Mouse (Mus musculus) liver, embryonic 13.5 days (tissue): Measurements from ENCODE around the gene Decr2. TPM values are rescaled to one million over a fixed set of nuclear protein-coding genes. Genes with fewer than 3 reads are reported as not detected.

ENCODE experiments used
- ATAC-seq: fragments of 200-750 bp; cut with Nextera tagmentation; 2 replicates; pipeline ENCODE4 v1.8.0; 2017; ENCODE audit warnings: low read depth, mild to moderate bottlenecking, moderate number of reproducible peaks, moderate library complexity
- DNase-seq: peaks from one replicate; pipeline ENCODE4 v3.0.0; 2022
- H3K27ac ChIP-seq: fragments of 300-500 bp; sonication (generic); 2 replicates; pipeline ENCODE4 v1.5.1; 2015; ENCODE audit warnings: moderate library complexity, mild to moderate bottlenecking, inconsistent platforms
- H3K27me3 ChIP-seq: fragments of 300-500 bp; sonication (generic); 2 replicates; pipeline ENCODE4 v1.6.1; 2015; ENCODE audit warnings: mild to moderate bottlenecking, inconsistent platforms
- H3K36me3 ChIP-seq: fragments of 300-500 bp; sonication (generic); 2 replicates; pipeline ENCODE4 v1.6.1; 2015; ENCODE audit warnings: mild to moderate bottlenecking, inconsistent platforms
- H3K4me1 ChIP-seq: fragments of 300-500 bp; sonication (generic); replicated peaks from 2 replicates; pipeline ENCODE4 v1.6.1; 2015; ENCODE audit warnings: inconsistent platforms
- H3K4me2 ChIP-seq: fragments of 300-500 bp; sonication (generic); 2 replicates; pipeline ENCODE4 v1.6.1; 2015; ENCODE audit warnings: inconsistent platforms, mild to moderate bottlenecking, moderate library complexity
- H3K4me3 ChIP-seq: fragments of 300-500 bp; sonication (generic); replicated peaks from 2 replicates; pipeline ENCODE4 v1.5.1; 2015; ENCODE audit warnings: mild to moderate bottlenecking, inconsistent platforms
- H3K9ac ChIP-seq: fragments of 300-500 bp; sonication (generic); 2 replicates; pipeline ENCODE4 v1.6.1; 2015; ENCODE audit warnings: mild to moderate bottlenecking, inconsistent platforms
- H3K9me3 ChIP-seq: fragments of 300-500 bp; sonication (generic); replicated peaks from 2 replicates; pipeline ENCODE4 v1.6.1; 2016; ENCODE audit warnings: inconsistent platforms
- WGBS: fragments of 180-500 bp; shearing (Covaris S2); methylation state at CpG from one replicate; pipeline ENCODE4 v1.1.7; 2015; ENCODE audit not compliant: insufficient replicate concordance; 5-methylcytosine and 5-hydroxymethylcytosine counted together
- polyA plus RNA-seq: library from polyadenylated mRNA; unstranded; fragments of >200 nt; fragmentation: Nextera tagmentation; extraction: Ambion mirVana; gene quantifications from 2 replicates; pipeline ENCODE4 v1.2.1, GENCODE M21; 2015

Decr2 gene
- 11.1 and 13.8 TPM in 2 replicates for polyA plus RNA-seq

DNA sequence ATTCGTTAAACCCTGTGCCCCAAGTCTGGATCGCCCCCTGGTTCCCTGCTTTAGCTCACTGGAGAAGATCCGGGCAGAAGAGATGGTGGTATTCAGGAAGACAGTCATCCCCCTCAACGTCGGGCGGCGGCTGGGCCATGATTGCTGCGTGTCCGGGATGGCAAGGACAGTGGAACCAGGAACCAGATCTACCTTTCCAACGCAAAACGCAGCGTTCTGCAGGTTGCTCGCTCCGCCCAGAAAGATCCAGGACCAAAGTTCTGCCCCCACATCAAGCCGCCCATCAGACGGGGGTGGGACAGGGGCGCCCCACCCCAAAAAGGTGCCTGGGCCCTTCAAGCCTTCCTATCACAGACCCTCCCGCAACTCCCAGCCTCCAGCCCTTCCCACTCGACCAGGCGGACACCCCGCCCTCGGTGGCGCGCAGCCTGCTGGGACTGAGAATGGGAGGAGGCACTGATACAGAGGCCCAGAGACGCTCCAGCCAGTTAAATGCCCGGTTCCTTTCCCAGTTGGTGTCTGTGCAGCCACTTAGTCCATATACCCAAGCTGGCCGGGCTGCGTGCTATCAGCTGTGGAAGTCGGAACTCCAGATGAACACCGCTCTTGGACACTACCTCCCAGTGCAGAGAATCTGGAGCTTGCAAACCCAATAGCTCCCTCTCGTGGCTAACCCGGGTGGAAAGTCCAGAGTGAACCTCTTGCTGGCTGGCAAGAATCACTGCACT, at the start of gene Decr2:
Decr2 (minus strand) TSS at position 433 of the 728 bp plus-strand sequence.
- ATAC-seq = peak; percentile 87
- no peaks in the 10 kb centered on the region for H3K9me3 ChIP-seq
- peaks cover 15% of the 10 kb centered on the region for H3K36me3 ChIP-seq
- DNase-seq = peak; percentile 73
- under 1% methylated on average over 32 of the region's 32 CpGs for WGBS
- peak within 1 kb of the TSS; percentile 63 for H3K4me3 ChIP-seq
- H3K27me3 ChIP-seq = no peaks in the 10 kb centered on the region
- H3K4me2 ChIP-seq = peak within 1 kb of the TSS; percentile 86
- peak within 1 kb of the TSS; percentile 57 for H3K27ac ChIP-seq
- peaks cover 37% of the 10 kb centered on the region for H3K4me1 ChIP-seq
- peak within 1 kb of the TSS; percentile 69 for H3K9ac ChIP-seq

- Histone ChIP-seq H3K27me3 (no peaks in the 10 kb centered on the region), H3K4me2 (peak overlapping the region; percentile 93), H3K9me3 (no peaks in the 10 kb centered on the region), H3K9ac (peak overlapping the region; percentile 95), H3K27ac (peak overlapping the region; percentile 88), H3K4me1 (peaks cover 36% of the 10 kb centered on the region), H3K36me3 (peaks cover 17% of the 10 kb centered on the region), H3K4me3 (peak overlapping the region; percentile 78)
- DNase-seq (no peak), ATAC-seq (peak; percentile 72)
- WGBS = under 1% methylated on average over 57 of the region's 58 CpGs
Observed at GRCm38 (mm10) chr17:26138901-26139381, 48.8 kb upstream of the Decr2 start.

- no peaks in the 10 kb centered on the region for H3K9me3 ChIP-seq
- H3K36me3 ChIP-seq = peaks cover 11% of the 10 kb centered on the region
- H3K27me3 ChIP-seq = no peaks in the 10 kb centered on the region
- peak; percentile 95 for ATAC-seq
- under 1% methylated on average over 42 of the region's 42 CpGs for WGBS
- H3K4me3 ChIP-seq = peak within 1 kb of the TSS; percentile 78
- H3K4me1 ChIP-seq = peaks cover 36% of the 10 kb centered on the region
- peak; percentile 95 for DNase-seq
- peak within 1 kb of the TSS; percentile 95 for H3K9ac ChIP-seq
- H3K27ac ChIP-seq = peak within 1 kb of the TSS; percentile 88
- peak within 1 kb of the TSS; percentile 93 for H3K4me2 ChIP-seq
Observed at GRCm38 (mm10) chr17:26138239-26138836, 48.2 kb upstream of the Decr2 start, which contains the start of gene Axin1. Gene Axin1 (plus strand): TSS chr17:26138688.

GRCm38 (mm10) chr17:26137751-26138130, 47.6 kb upstream of the Decr2 start:
- no peak for DNase-seq
- H3K27ac ChIP-seq = peak overlapping the region; percentile 88
- 66% methylated on average over 2 of the region's 2 CpGs for WGBS
- H3K9ac ChIP-seq = peak overlapping the region; percentile 95
- peaks cover 5% of the 10 kb centered on the region for H3K36me3 ChIP-seq
- peaks cover 36% of the 10 kb centered on the region for H3K4me1 ChIP-seq
- peak overlapping the region; percentile 78 for H3K4me3 ChIP-seq
- no peak for ATAC-seq
- H3K27me3 ChIP-seq = no peaks in the 10 kb centered on the region
- H3K9me3 ChIP-seq = no peaks in the 10 kb centered on the region
- peak overlapping the region; percentile 93 for H3K4me2 ChIP-seq

DNA sequence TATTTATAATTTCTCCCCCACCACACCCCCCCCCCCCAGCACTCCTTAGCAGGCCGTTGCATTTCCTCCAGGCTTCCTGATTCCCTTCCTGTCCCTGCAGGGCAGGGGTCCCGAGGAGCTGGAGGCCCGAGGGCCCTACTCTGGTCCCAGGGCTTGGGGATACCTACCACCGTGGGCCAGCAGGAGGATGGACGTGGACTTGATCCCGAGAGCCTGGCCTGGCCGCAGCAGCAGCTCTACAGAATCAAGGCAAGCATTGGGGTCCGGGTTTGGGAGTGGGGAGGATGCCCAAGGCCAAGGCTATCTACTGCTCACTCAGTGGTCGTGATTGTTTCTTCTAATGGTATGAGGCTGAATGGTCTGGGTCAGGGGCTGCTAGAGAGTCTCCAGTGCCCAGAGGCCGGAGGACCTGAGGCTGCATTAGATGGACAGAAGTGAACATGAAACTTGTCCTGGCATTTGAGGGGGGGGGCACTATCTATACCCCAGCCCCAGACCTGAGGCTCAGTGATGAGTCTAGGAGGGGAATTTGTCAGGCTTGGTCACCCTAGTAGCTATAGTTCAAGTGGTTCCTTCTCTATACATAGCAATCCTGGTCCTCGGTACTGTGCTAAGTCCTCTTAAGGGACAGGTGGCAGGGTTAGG, 47.1 kb upstream of the Decr2 start:
- Histone ChIP-seq H3K4me2 (peak overlapping the region; percentile 93), H3K4me3 (peak overlapping the region; percentile 78; the same call in 1 of the 2 replicates)

GRCm38 (mm10) chr17:26131856-26132853, 42.0 kb upstream of the Decr2 start:
- no peak overlapping the region for H3K4me3 ChIP-seq
- DNase-seq (no peak), ATAC-seq (no peak)
- H3K36me3 ChIP-seq = peaks cover 48% of the 10 kb centered on the region
- no peak overlapping the region for H3K9ac ChIP-seq
- no peaks in the 10 kb centered on the region for H3K9me3 ChIP-seq
- H3K27ac ChIP-seq = no peak overlapping the region
- H3K4me2 ChIP-seq = no peak overlapping the region
- peaks cover 6% of the 10 kb centered on the region; the same call in 1 of the 2 replicates for H3K4me1 ChIP-seq
- H3K27me3 ChIP-seq = no peaks in the 10 kb centered on the region
- WGBS = 85% methylated on average over 18 of the region's 18 CpGs

More for the DNA sequence above, 47.1 kb upstream of the Decr2 start:
- Histone ChIP-seq H3K36me3 (0 out of 2 replicates have a peak, but pooled peaks cover under 1% of the 10 kb centered on the region), H3K9me3 (no peaks in the 10 kb centered on the region), H3K27ac (peak overlapping the region; percentile 88), H3K27me3 (no peaks in the 10 kb centered on the region), H3K9ac (peak overlapping the region; percentile 95), H3K4me1 (peaks cover 36% of the 10 kb centered on the region)
- ATAC-seq = no peak
- WGBS = 78% methylated on average over 11 of the region's 11 CpGs
- DNase-seq = no peak

- no peak overlapping the region for H3K4me2 ChIP-seq
- H3K27ac ChIP-seq = no peak overlapping the region
- 88% methylated on average over 18 of the region's 18 CpGs for WGBS
- no peaks in the 10 kb centered on the region for H3K27me3 ChIP-seq
- H3K36me3 ChIP-seq = peaks cover 57% of the 10 kb centered on the region
- ATAC-seq (no peak), DNase-seq (no peak)
- 0 out of 2 replicates have a peak, but pooled peaks cover 5% of the 10 kb centered on the region for H3K4me1 ChIP-seq
- no peak overlapping the region for H3K9ac ChIP-seq
- H3K9me3 ChIP-seq = no peaks in the 10 kb centered on the region
- no peak overlapping the region for H3K4me3 ChIP-seq
Observed at GRCm38 (mm10) chr17:26131062-26131732, 41.1 kb upstream of the Decr2 start.

DNA sequence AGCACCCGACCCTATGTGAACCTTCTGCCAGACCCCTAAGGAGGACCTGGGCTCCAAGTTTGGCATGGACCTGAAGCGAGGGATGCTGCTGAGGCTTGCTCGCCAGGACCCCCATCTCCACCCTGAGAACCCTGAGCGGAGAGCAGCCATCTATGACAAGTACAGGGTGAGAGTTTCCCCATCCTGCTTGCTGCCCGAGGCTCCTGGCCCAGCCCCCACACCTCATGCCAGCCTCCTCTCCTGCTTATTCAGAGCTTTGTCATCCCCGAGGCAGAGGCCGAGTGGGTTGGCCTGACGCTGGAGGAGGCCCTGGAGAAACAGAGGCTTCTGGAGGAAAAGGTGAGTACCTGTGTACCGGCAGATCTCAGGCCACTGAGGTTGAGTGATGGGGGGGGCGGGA, 35.1 kb upstream of the Decr2 start:
- Histone ChIP-seq H3K27ac (no peak overlapping the region), H3K36me3 (peaks cover 53% of the 10 kb centered on the region), H3K4me1 (peaks cover 35% of the 10 kb centered on the region), H3K9ac (peak overlapping the region; percentile 88; the same call in 1 of the 2 replicates), H3K27me3 (no peaks in the 10 kb centered on the region), H3K4me3 (no peak overlapping the region), H3K9me3 (no peaks in the 10 kb centered on the region), H3K4me2 (peak overlapping the region; percentile 92)
- WGBS = 86% methylated on average over 10 of the region's 10 CpGs
- DNase-seq (no peak), ATAC-seq (no peak)

DNA sequence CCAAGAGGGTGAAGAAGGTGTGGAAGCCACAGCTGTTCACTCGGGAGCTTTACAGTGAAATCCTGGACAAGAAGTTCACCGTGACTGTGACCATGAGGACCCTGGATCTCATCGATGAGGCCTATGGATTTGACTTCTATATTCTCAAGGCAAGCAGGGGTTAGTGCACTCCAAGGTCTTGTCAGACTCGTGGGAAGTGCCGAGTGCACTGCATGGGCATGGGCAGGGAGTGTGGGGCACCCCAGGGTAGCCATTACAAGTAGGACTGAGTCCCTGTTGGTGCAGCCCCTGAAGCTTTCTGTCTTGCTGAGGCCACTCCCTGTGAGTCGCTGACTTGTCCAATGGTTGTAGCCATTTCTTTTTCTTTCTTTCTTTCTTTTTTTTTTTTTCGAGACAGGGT, 34.4 kb upstream of the Decr2 start:
- WGBS = 70% methylated on average over 7 of the region's 7 CpGs
- no peak for ATAC-seq
- no peak for DNase-seq
- Histone ChIP-seq H3K9me3 (no peaks in the 10 kb centered on the region), H3K4me2 (peak overlapping the region; percentile 92), H3K27ac (peak overlapping the region; percentile 74), H3K36me3 (peaks cover 47% of the 10 kb centered on the region), H3K27me3 (peaks cover 2% of the 10 kb centered on the region; the same call in 1 of the 2 replicates), H3K9ac (peak overlapping the region; percentile 88), H3K4me3 (peak overlapping the region; percentile 90), H3K4me1 (peaks cover 40% of the 10 kb centered on the region)

- under 1% methylated on average over 32 of the region's 32 CpGs for WGBS
Observed at GRCm38 (mm10) chr17:26123267-26123684, 33.1 kb upstream of the Decr2 start, which contains the start of gene Mrpl28. Gene Mrpl28 (plus strand): TSS chr17:26123500.

More at GRCm38 (mm10) chr17:26123267-26123684, 33.1 kb upstream of the Decr2 start, which contains the start of gene Mrpl28:
- H3K4me2 ChIP-seq = peak within 1 kb of the TSS; percentile 92
- peaks cover 35% of the 10 kb centered on the region for H3K36me3 ChIP-seq
- H3K4me3 ChIP-seq = peak within 1 kb of the TSS; percentile 90
- ATAC-seq (peak; percentile 87), DNase-seq (peak; percentile 80)
- peaks cover 13% of the 10 kb centered on the region for H3K27me3 ChIP-seq
- peaks cover 40% of the 10 kb centered on the region for H3K4me1 ChIP-seq
- H3K27ac ChIP-seq = peak within 1 kb of the TSS; percentile 74
- peak within 1 kb of the TSS; percentile 88 for H3K9ac ChIP-seq
- H3K9me3 ChIP-seq = no peaks in the 10 kb centered on the region
